Mouse (Mus musculus): ENCODE results near the gene Rabep1. TPM values are rescaled to one million over a fixed set of nuclear protein-coding genes. Genes with fewer than 3 reads are reported as not detected.
"Not testable (repeated sequence)": the region's sequence is repeated elsewhere in the genome, so short reads cannot be mapped to it uniquely, and the experiment has no call there.

The Rabep1 gene
- polyA plus RNA-seq, 1 experiment from 2014 or later: 88.6 TPM

DNA sequence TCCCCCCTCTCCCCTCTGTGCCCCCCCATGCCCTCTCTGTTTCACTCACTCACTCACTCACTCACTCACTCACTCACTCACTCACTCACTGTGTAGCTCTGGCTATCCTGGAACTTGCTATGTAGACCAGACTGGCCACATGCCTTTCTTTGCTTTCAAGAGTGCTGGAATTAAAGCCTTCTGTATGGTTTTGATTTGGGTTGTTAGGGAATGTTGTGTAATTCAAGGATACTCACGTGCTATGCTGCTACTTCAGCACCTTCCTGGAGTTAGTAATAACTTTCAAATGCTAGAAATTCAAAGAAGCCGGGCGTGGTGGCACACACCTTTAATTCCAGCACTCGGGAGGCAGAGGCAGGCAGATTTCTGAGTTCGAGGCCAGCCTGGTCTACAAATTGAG, 53.6 kb downstream of the Rabep1 start:
- not testable (repeated sequence) for H3K27ac ChIP-seq (ENCODE audit: low read length); H3K9ac ChIP-seq (ENCODE audit: low read depth, low read length); H3K4me3 ChIP-seq (ENCODE audit: low read depth, low read length); H3K9me3 ChIP-seq (replicated peaks; ENCODE audit: control insufficient read depth, low read length, poor library complexity, severe bottlenecking); H3K27me3 ChIP-seq (ENCODE audit: control insufficient read depth, insufficient read depth, low read depth, low read length); ATAC-seq; H3K4me2 ChIP-seq (ENCODE audit: low read length); H3K4me1 ChIP-seq (ENCODE audit: control insufficient read depth, insufficient read depth, low read length)
- peaks cover 13% of the 10 kb centered on the region for H3K36me3 ChIP-seq (ENCODE audit: control insufficient read depth, insufficient read depth, low read length)
- over 99% methylated on average over 5 of the region's 5 CpGs for WGBS

DNA sequence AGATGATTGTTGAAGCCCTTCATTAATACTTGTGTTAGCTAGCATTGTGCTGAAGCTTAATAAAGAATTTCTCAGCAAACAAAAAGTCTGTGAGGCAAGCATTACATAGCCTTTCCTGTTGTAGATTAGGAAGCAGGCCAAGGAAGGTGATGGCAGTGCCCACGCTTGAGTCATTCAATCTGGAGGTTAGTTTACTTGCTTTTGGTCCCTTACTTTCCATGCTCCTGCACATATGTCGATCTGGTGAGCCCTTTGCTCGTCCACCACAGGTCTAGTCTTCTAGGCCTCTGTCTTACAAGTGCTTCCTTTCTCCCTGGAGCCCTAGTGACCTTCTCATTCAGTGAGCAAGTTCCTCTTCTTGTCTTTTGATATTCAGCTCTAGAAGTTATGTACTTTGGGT, 62.1 kb downstream of the Rabep1 start:
- H3K4me3 ChIP-seq (ENCODE audit: low read depth, low read length): no peak overlapping the region
- no peak overlapping the region for H3K4me2 ChIP-seq (ENCODE audit: low read length)
- H3K4me1 ChIP-seq (ENCODE audit: control insufficient read depth, insufficient read depth, low read length): no peaks in the 10 kb centered on the region
- 93% methylated on average over 3 of the region's 3 CpGs for WGBS
- H3K27ac ChIP-seq (ENCODE audit: low read length): no peak overlapping the region
- no peak overlapping the region for H3K9ac ChIP-seq (ENCODE audit: low read depth, low read length)
- H3K9me3 ChIP-seq (replicated peaks; ENCODE audit: control insufficient read depth, low read length, poor library complexity, severe bottlenecking): no peaks in the 10 kb centered on the region
- no peak for ATAC-seq
- peaks cover 11% of the 10 kb centered on the region for H3K36me3 ChIP-seq (ENCODE audit: control insufficient read depth, insufficient read depth, low read length)
- H3K27me3 ChIP-seq (ENCODE audit: control insufficient read depth, insufficient read depth, low read depth, low read length): no peaks in the 10 kb centered on the region

DNA sequence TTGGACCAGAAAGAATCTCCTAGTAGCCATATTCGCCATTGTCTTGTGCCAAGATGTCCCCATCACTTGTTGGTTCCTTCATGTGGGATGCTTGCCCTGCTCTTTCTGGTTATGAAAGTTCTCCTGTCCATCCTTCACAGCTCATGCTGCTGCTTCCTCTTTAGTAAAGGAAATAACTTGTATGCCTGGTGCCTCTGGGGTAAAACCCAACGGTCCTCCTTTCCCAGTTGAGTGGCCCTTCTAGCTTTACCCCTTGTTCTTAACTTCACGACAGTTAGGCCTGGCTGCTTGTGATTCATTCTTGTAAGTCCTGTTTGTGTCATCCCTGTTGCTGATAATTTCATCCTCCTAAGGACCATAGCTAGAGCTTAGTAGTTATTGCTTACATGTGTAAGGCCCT, 66.7 kb downstream of the Rabep1 start:
- Histone ChIP-seq H3K9me3 (replicated peaks; ENCODE audit: control insufficient read depth, low read length, poor library complexity, severe bottlenecking) (no peaks in the 10 kb centered on the region), H3K27ac (ENCODE audit: low read length) (no peak overlapping the region), H3K4me2 (ENCODE audit: low read length) (no peak overlapping the region), H3K27me3 (ENCODE audit: control insufficient read depth, insufficient read depth, low read depth, low read length) (no peaks in the 10 kb centered on the region), H3K9ac (ENCODE audit: low read depth, low read length) (no peak overlapping the region), H3K4me3 (ENCODE audit: low read depth, low read length) (no peak overlapping the region), H3K4me1 (ENCODE audit: control insufficient read depth, insufficient read depth, low read length) (no peaks in the 10 kb centered on the region), H3K36me3 (ENCODE audit: control insufficient read depth, insufficient read depth, low read length) (peaks cover 11% of the 10 kb centered on the region)
- WGBS: 95% methylated on average over 3 of the region's 3 CpGs
- no peak for ATAC-seq

DNA sequence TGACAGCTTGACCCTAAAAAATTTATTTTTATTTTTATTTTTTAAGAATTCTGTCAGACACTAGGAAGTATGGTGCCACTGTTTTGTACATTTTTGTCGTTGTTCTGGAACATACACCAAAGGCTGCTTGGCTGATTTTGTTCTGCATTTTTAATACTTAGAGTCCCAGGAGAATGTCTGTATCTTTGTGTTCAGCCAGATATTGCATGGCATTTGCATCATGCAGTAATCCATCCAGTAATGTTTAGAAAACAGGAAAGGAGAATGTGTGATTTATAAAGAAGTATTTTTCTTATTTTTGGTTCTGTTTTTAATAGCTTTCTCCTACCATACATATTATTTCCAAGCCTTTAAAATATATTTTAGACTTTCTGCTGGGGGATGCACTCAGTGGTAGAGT, 67.3 kb downstream of the Rabep1 start:
- Histone ChIP-seq H3K4me1 (ENCODE audit: control insufficient read depth, insufficient read depth, low read length) (no peaks in the 10 kb centered on the region), H3K27ac (ENCODE audit: low read length) (no peak overlapping the region), H3K36me3 (ENCODE audit: control insufficient read depth, insufficient read depth, low read length) (peaks cover 11% of the 10 kb centered on the region), H3K9me3 (replicated peaks; ENCODE audit: control insufficient read depth, low read length, poor library complexity, severe bottlenecking) (no peaks in the 10 kb centered on the region), H3K27me3 (ENCODE audit: control insufficient read depth, insufficient read depth, low read depth, low read length) (no peaks in the 10 kb centered on the region), H3K4me2 (ENCODE audit: low read length) (no peak overlapping the region), H3K4me3 (ENCODE audit: low read depth, low read length) (no peak overlapping the region), H3K9ac (ENCODE audit: low read depth, low read length) (no peak overlapping the region)
- 79% methylated on average over 1 of the region's 1 CpGs for whole genome bisulfite sequencing
- no peak for ATAC-seq

DNA sequence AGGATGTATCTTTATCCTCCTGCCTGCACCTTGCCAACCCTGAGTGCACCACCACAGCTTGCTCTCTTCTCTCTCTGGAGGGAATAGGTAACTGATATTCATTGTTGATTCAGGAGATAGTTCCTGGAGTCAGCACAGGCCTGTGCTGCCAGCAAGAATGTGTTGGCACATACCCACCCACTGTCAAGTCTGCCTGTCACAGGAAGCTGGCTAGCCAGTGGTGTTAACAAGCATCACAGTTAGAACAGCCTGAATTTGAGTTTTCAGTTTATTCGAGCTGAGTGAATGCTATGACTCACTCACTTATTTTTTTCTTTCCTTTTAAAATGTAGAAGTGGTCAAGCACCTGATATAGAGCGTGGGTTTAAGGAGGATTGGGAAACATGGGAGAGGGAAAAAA, 73.3 kb downstream of the Rabep1 start:
- Histone ChIP-seq H3K4me2 (ENCODE audit: low read length) (no peak overlapping the region), H3K36me3 (ENCODE audit: control insufficient read depth, insufficient read depth, low read length) (peaks cover 13% of the 10 kb centered on the region), H3K9me3 (replicated peaks; ENCODE audit: control insufficient read depth, low read length, poor library complexity, severe bottlenecking) (no peaks in the 10 kb centered on the region), H3K4me3 (ENCODE audit: low read depth, low read length) (no peak overlapping the region), H3K4me1 (ENCODE audit: control insufficient read depth, insufficient read depth, low read length) (no peaks in the 10 kb centered on the region), H3K27ac (ENCODE audit: low read length) (no peak overlapping the region), H3K9ac (ENCODE audit: low read depth, low read length) (no peak overlapping the region), H3K27me3 (ENCODE audit: control insufficient read depth, insufficient read depth, low read depth, low read length) (no peaks in the 10 kb centered on the region)
- 97% methylated on average over 2 of the region's 2 CpGs for WGBS
- no peak for ATAC-seq

DNA sequence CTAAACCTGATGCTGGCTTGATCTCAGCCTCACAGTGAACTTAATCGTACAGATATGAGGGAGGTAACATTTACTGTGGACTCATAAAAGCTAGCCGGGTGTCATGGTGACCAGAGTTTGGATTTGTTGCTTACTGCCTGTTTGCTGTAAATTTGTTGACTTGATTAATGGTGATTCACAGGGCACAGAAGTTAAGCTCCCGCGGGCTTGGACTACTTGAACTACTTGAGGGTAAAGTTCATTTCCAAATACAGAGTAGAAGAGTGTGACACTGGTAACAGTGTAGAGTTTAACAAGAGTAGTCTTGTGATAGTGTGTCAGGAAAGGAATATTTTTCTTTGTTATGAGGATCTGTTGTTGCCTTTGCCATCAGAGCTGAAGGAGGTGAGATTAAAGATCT, 74.9 kb downstream of the Rabep1 start:
- H3K4me1 ChIP-seq (ENCODE audit: control insufficient read depth, insufficient read depth, low read length): no peaks in the 10 kb centered on the region
- 96% methylated on average over 4 of the region's 4 CpGs for WGBS
- no peak overlapping the region for H3K9ac ChIP-seq (ENCODE audit: low read depth, low read length)
- H3K27me3 ChIP-seq (ENCODE audit: control insufficient read depth, insufficient read depth, low read depth, low read length): no peaks in the 10 kb centered on the region
- no peak overlapping the region for H3K27ac ChIP-seq (ENCODE audit: low read length)
- no peak overlapping the region for H3K4me3 ChIP-seq (ENCODE audit: low read depth, low read length)
- no peak overlapping the region for H3K4me2 ChIP-seq (ENCODE audit: low read length)
- no peak for ATAC-seq
- peaks cover 17% of the 10 kb centered on the region for H3K36me3 ChIP-seq (ENCODE audit: control insufficient read depth, insufficient read depth, low read length)
- H3K9me3 ChIP-seq (replicated peaks; ENCODE audit: control insufficient read depth, low read length, poor library complexity, severe bottlenecking): no peaks in the 10 kb centered on the region

DNA sequence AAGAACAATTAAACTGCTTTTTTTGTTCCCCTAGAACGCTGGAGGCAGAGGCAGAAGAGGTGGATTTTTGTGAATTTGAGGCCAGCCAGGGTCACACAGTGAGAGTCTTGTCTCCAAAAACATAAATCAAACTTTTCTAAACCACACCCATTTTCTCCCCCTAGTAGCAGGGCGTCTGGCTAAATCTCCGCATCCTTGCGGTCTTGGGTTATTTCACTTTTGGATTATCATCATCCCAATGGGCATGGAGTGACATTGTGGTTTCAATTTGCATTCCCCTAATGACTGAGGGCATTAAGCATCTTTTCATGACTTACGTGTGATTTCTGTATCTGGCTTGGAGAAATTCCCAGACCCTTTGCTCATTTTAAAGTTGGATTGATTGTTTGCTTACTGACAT, 86.9 kb downstream of the Rabep1 start:
- Histone ChIP-seq H3K27me3 (ENCODE audit: control insufficient read depth, insufficient read depth, low read depth, low read length) (no peaks in the 10 kb centered on the region), H3K9ac (ENCODE audit: low read depth, low read length) (no peak overlapping the region), H3K27ac (ENCODE audit: low read length) (no peak overlapping the region), H3K4me2 (ENCODE audit: low read length) (no peak overlapping the region), H3K36me3 (ENCODE audit: control insufficient read depth, insufficient read depth, low read length) (peaks cover 21% of the 10 kb centered on the region), H3K9me3 (replicated peaks; ENCODE audit: control insufficient read depth, low read length, poor library complexity, severe bottlenecking) (no peaks in the 10 kb centered on the region), H3K4me3 (ENCODE audit: low read depth, low read length) (no peak overlapping the region), H3K4me1 (ENCODE audit: control insufficient read depth, insufficient read depth, low read length) (no peaks in the 10 kb centered on the region)
- ATAC-seq: no peak
- WGBS: 87% methylated on average over 5 of the region's 5 CpGs

DNA sequence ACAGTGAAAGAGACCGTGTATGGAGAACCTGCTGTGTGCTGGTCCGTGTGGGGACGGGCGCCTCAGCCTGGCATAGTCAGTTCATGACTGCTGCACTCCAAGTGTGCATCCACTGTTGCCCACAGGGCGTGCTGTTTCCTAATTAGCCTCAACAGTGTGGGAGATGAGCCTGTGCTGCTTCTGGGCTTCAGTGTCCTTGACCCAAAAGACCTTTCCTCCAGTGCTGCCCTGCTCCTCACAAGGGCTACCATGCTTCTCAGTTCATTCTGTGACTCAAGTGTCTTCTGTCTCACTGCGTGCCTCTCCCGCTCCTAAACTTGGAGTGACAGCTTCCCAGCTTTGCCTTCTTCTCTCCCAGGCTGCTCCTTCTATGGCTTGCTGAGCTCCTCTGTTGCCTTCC, 90.7 kb downstream of the Rabep1 start:
- Histone ChIP-seq H3K36me3 (ENCODE audit: control insufficient read depth, insufficient read depth, low read length) (peaks cover 35% of the 10 kb centered on the region), H3K9ac (ENCODE audit: low read depth, low read length) (no peak overlapping the region), H3K4me1 (ENCODE audit: control insufficient read depth, insufficient read depth, low read length) (no peaks in the 10 kb centered on the region), H3K27ac (ENCODE audit: low read length) (no peak overlapping the region), H3K4me2 (ENCODE audit: low read length) (no peak overlapping the region), H3K27me3 (ENCODE audit: control insufficient read depth, insufficient read depth, low read depth, low read length) (no peaks in the 10 kb centered on the region), H3K4me3 (ENCODE audit: low read depth, low read length) (no peak overlapping the region), H3K9me3 (replicated peaks; ENCODE audit: control insufficient read depth, low read length, poor library complexity, severe bottlenecking) (no peaks in the 10 kb centered on the region)
- WGBS: 85% methylated on average over 7 of the region's 7 CpGs
- no peak for ATAC-seq

DNA sequence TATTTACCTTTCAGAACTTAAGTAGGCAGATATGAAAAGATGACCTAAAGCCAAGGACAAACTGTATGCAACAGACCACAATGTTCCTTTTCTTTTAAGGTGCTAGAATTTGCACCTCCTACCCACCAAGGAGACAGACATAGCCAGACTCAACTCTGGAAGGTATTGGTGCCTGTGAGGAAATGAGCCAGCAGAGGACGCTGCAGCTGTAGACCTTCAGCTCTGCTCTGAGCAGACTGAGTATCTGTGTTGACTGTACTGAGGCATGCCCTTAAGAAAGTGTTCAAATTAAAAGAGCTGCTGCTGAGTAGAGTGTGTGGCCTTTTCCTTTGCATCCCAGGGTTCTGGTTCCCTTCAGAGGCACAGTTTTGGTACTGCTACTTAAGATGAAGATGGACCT, 98.0 kb downstream of the Rabep1 start:
- 100% methylated on average over 1 of the region's 1 CpGs for WGBS
- Histone ChIP-seq H3K36me3 (ENCODE audit: control insufficient read depth, insufficient read depth, low read length) (peaks cover 56% of the 10 kb centered on the region), H3K4me3 (ENCODE audit: low read depth, low read length) (no peak overlapping the region), H3K4me1 (ENCODE audit: control insufficient read depth, insufficient read depth, low read length) (no peaks in the 10 kb centered on the region), H3K9me3 (replicated peaks; ENCODE audit: control insufficient read depth, low read length, poor library complexity, severe bottlenecking) (no peaks in the 10 kb centered on the region), H3K9ac (ENCODE audit: low read depth, low read length) (no peak overlapping the region), H3K27me3 (ENCODE audit: control insufficient read depth, insufficient read depth, low read depth, low read length) (no peaks in the 10 kb centered on the region), H3K4me2 (ENCODE audit: low read length) (no peak overlapping the region), H3K27ac (ENCODE audit: low read length) (no peak overlapping the region)
- no peak for ATAC-seq

DNA sequence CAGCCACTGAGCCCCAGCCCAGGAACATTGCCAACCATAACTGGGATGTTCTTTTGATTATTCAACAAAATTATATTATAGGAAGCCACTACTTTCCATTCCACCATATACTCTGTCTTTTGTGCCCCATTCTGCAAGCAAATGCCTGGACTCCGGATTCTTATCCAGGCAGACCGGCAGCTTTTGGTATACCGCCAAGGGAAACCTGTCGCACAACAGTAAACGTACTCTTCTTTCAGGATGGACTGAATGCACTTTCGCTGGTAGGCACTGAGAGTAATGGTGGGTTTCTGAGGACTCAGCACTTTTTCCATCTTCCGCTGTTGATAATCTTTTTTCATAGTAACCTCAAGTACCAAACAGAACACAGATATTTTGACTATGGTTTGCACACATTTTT, 99.1 kb downstream of the Rabep1 start:
- peaks cover 60% of the 10 kb centered on the region for H3K36me3 ChIP-seq (ENCODE audit: control insufficient read depth, insufficient read depth, low read length)
- H3K4me1 ChIP-seq (ENCODE audit: control insufficient read depth, insufficient read depth, low read length): no peaks in the 10 kb centered on the region
- H3K9ac ChIP-seq (ENCODE audit: low read depth, low read length): no peak overlapping the region
- WGBS: 94% methylated on average over 7 of the region's 7 CpGs
- H3K9me3 ChIP-seq (replicated peaks; ENCODE audit: control insufficient read depth, low read length, poor library complexity, severe bottlenecking): no peaks in the 10 kb centered on the region
- H3K27ac ChIP-seq (ENCODE audit: low read length): no peak overlapping the region
- no peak for ATAC-seq
- H3K4me3 ChIP-seq (ENCODE audit: low read depth, low read length): no peak overlapping the region
- no peaks in the 10 kb centered on the region for H3K27me3 ChIP-seq (ENCODE audit: control insufficient read depth, insufficient read depth, low read depth, low read length)
- no peak overlapping the region for H3K4me2 ChIP-seq (ENCODE audit: low read length)
